Comparison of ENCODE assay signal across 17 mouse cellular contexts in genomic region chr9:112151177-112151576, GRCm38 (mm10).
"Had no signal": no experiment of that assay in that cellular context is flagged by ENCODE, and none has a peak within 500 bp of the region (broad histone marks: within the 10 kb centered on the region; RNA-seq: fewer than 3 reads in every experiment).

No protein-coding gene starts in this region.

- H3K4me1 ChIP-seq: lung, embryonic 15.5 days; midbrain, embryonic 13.5 days; midbrain, embryonic 15.5 days; neural tube, embryonic 12.5 days; stomach, embryonic 15.5 days had no signal

- H3K27ac ChIP-seq: lung, embryonic 15.5 days; macrophage; midbrain, embryonic 13.5 days; midbrain, embryonic 15.5 days; neural tube, embryonic 12.5 days; stomach, embryonic 15.5 days; stomach, postnatal 0 days had no signal

- H3K4me3 ChIP-seq: lung, embryonic 15.5 days; megakaryocyte, embryonic 14.5 days; midbrain, embryonic 13.5 days; midbrain, embryonic 15.5 days; neural tube, embryonic 12.5 days; stomach, embryonic 15.5 days had no signal

- H3K9ac ChIP-seq: liver, postnatal 0 days; lung, embryonic 15.5 days; midbrain, embryonic 13.5 days; midbrain, embryonic 15.5 days; neural tube, embryonic 12.5 days; stomach, embryonic 15.5 days had no signal

- H3K9me3 ChIP-seq: lung, embryonic 15.5 days; megakaryocyte, embryonic 14.5 days; midbrain, embryonic 13.5 days; midbrain, embryonic 15.5 days; neural tube, embryonic 12.5 days; stomach, embryonic 15.5 days had no signal

- H3K27me3 ChIP-seq: megakaryocyte, embryonic 14.5 days; midbrain, embryonic 13.5 days; midbrain, embryonic 15.5 days; neural tube, embryonic 12.5 days; stomach, embryonic 15.5 days had no signal

- ATAC-seq: liver, postnatal 0 days; lung, postnatal 0 days; midbrain, embryonic 13.5 days; midbrain, embryonic 15.5 days had no signal

- H3K4me2 ChIP-seq: lung, embryonic 15.5 days; midbrain, embryonic 11.5 days; midbrain, embryonic 13.5 days; midbrain, embryonic 15.5 days; neural tube, embryonic 12.5 days; stomach, embryonic 15.5 days had no signal

- H3K36me3 ChIP-seq: lung, embryonic 15.5 days; midbrain, embryonic 13.5 days; midbrain, embryonic 15.5 days; neural tube, embryonic 12.5 days; stomach, embryonic 15.5 days had no signal

- DNase-seq: liver, postnatal 0 days; lung, adult 2 months; lung, postnatal 14 days; lung, postnatal 36 days; right cerebral cortex, postnatal 14 days; thymus, postnatal 14 days; thymus, postnatal 36 days had no signal
